Mouse (Mus musculus): ENCODE measurements around the gene Tmbim7.

DNA sequence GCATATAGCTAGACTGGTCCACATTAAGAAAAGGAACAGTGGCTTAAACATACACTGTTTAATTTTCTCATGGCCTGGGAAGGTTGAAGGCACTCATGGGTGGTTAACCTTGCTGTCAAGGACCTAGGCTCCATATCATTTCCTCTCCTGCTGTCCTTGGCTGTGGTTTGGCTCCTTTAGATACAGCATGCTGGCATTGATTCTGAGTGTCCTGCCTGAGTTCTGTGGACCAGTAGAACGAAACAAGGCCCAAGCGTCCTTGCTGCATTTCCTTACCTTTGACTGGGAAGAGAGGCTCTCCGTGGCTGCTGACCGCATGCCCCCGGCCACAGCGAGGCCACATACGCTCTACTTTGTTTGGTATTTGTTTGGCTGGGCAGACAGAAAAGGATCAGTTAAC lies 41.7 kb upstream of the Tmbim7 start:
- no peak for TF ChIP-seq CTCF (IDR thresholded peaks at IDR 0.05; ENCODE audit: control insufficient read depth, insufficient read depth, insufficient read length)
- no peak for TF ChIP-seq MAX (IDR thresholded peaks at IDR 0.05)
- no peak for TF ChIP-seq USF1 (IDR thresholded peaks at IDR 0.05; ENCODE audit: low read depth)
- TF ChIP-seq MYOD1 (IDR thresholded peaks at IDR 0.05; ENCODE audit: control insufficient read depth, insufficient read length, low read depth), result no peak
- no peak for TF ChIP-seq CEBPB (IDR thresholded peaks at IDR 0.05; ENCODE audit: low read depth)
